Mouse (Mus musculus) ovary, adult 18-20 months (tissue): Measurements from ENCODE around the gene Hsf5.

ENCODE experiments used
- DNase-seq: peaks from one replicate; pipeline ENCODE4 v3.0.0; 2022; ENCODE audit warnings: low spot score, mixed read lengths

The Hsf5 gene

GRCm38 (mm10) chr11:87590841-87591525 lies 26.0 kb upstream of the Hsf5 start:
- no peak for DNase-seq

GRCm38 (mm10) chr11:87591526-87592353 lies 25.2 kb upstream of the Hsf5 start, which contains the start of gene Mtmr4:
Gene Mtmr4, plus strand, starts transcription at chr11:87592162.
- peak; percentile 100 for DNase-seq

GRCm38 (mm10) chr11:87592354-87592695 lies 24.6 kb upstream of the Hsf5 start:
- no peak for DNase-seq

- no peak for DNase-seq
Observed at GRCm38 (mm10) chr11:87592713-87593598, 24.0 kb upstream of the Hsf5 start.

- DNase-seq = peak; percentile 89
Observed at GRCm38 (mm10) chr11:87595327-87595841, 21.6 kb upstream of the Hsf5 start.

- DNase-seq = no peak
Observed at GRCm38 (mm10) chr11:87595976-87596375, 21.0 kb upstream of the Hsf5 start.

GRCm38 (mm10) chr11:87596492-87596891 lies 20.5 kb upstream of the Hsf5 start:
- no peak for DNase-seq

- DNase-seq = no peak
Observed at GRCm38 (mm10) chr11:87597061-87597460, 19.9 kb upstream of the Hsf5 start.

GRCm38 (mm10) chr11:87599395-87600089 lies 17.4 kb upstream of the Hsf5 start:
- DNase-seq = no peak

GRCm38 (mm10) chr11:87600322-87600853 lies 16.6 kb upstream of the Hsf5 start:
- DNase-seq = no peak

GRCm38 (mm10) chr11:87602234-87602633 lies 14.7 kb upstream of the Hsf5 start:
- no peak for DNase-seq

- DNase-seq = no peak
Observed at GRCm38 (mm10) chr11:87603571-87603970, 13.4 kb upstream of the Hsf5 start.

- DNase-seq = no peak
Observed at GRCm38 (mm10) chr11:87609264-87609663, 7.7 kb upstream of the Hsf5 start.

GRCm38 (mm10) chr11:87611547-87611946 lies 5.4 kb upstream of the Hsf5 start:
- DNase-seq = no peak

- DNase-seq = no peak
Observed at GRCm38 (mm10) chr11:87613972-87614371, 3.0 kb upstream of the Hsf5 start.

- DNase-seq = no peak
Observed at GRCm38 (mm10) chr11:87615551-87615950, 1.4 kb upstream of the Hsf5 start.

GRCm38 (mm10) chr11:87615952-87616351 lies 1.0 kb upstream of the Hsf5 start:
- DNase-seq = no peak

GRCm38 (mm10) chr11:87617606-87618005 lies 642 bp downstream of the Hsf5 start:
- no peak for DNase-seq

- DNase-seq = no peak
Observed at GRCm38 (mm10) chr11:87623160-87623559, 6.2 kb downstream of the Hsf5 start.

- no peak for DNase-seq
Observed at GRCm38 (mm10) chr11:87629859-87630258, 12.9 kb downstream of the Hsf5 start.

GRCm38 (mm10) chr11:87638793-87639192 lies 21.8 kb downstream of the Hsf5 start:
- no peak for DNase-seq
